Mouse (Mus musculus): Measurements from ENCODE around the gene Slc38a10.

Gene Slc38a10

DNA sequence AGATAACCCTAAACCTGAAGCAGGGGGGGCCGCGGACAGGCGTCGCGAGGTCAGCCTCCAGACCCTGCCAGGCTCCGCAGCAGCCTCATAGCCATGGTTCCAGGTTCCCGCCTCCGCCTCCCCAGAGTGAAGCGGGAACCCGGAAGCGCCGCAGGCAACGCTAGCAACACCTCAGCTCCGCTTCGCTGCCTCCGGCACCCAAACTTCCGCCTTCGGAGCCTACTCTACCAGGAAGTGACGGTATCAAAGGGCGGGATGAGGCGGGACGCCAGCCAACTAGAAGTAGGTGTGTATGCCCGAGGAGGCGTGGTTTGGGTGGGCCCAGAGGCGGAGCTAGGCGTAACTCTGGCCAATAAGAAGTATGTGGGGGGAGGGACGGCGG, at the start of gene Slc38a10:
Gene Slc38a10 (minus strand): TSS at position 234 of the 382 bp plus-strand sequence.
- peak; percentile 100 for DNase-seq

DNA sequence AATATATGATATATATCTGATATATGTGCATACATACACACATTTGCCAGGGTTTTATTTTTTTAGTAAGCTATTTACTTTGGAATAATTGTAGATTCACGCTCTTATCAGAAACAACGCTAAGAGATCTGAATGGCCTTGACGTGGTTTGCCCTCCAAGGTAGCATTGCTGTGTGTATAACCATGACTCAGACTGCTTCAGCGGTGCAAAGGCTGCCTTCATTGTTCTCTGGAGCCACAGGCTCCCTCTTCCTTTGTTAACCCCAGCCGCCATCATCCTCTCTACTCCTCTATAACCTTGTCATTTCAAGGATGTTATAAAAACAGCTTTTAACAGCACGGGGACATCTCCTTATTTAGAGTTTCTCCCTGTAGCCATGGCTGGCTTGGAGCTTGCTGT, 49.5 kb upstream of the Slc38a10 start:
- DNase-seq = no peak

DNA sequence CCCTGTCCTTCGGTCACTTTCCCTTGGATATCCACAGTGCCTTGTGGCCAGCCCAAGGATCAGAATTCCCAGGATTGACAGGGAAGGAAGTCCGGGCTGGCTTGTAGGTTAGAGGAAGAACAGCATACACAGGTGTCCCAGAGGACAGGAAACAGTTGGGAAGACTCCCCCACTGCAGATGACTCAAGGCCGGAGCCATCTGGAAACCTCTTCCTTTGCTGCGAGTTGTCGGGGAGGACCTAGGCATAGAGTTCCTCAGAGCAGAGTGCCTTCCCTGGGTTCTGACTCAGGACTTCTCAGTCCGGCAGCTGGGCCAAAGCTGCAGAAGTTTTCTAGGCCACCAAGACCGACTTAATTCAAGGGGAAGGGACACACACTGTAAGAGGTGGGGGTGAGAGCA, 48.6 kb upstream of the Slc38a10 start:
- DNase-seq = no peak

- DNase-seq = peak; percentile 48
These were observed 47.7 kb upstream of the Slc38a10 start for GRCm38 (mm10) chr11:120198831-120199230.

GRCm38 (mm10) chr11:120190526-120191412, 39.6 kb upstream of the Slc38a10 start:
- no peak for DNase-seq

GRCm38 (mm10) chr11:120189459-120190312, 38.5 kb upstream of the Slc38a10 start:
- DNase-seq = peak; percentile 99

DNA sequence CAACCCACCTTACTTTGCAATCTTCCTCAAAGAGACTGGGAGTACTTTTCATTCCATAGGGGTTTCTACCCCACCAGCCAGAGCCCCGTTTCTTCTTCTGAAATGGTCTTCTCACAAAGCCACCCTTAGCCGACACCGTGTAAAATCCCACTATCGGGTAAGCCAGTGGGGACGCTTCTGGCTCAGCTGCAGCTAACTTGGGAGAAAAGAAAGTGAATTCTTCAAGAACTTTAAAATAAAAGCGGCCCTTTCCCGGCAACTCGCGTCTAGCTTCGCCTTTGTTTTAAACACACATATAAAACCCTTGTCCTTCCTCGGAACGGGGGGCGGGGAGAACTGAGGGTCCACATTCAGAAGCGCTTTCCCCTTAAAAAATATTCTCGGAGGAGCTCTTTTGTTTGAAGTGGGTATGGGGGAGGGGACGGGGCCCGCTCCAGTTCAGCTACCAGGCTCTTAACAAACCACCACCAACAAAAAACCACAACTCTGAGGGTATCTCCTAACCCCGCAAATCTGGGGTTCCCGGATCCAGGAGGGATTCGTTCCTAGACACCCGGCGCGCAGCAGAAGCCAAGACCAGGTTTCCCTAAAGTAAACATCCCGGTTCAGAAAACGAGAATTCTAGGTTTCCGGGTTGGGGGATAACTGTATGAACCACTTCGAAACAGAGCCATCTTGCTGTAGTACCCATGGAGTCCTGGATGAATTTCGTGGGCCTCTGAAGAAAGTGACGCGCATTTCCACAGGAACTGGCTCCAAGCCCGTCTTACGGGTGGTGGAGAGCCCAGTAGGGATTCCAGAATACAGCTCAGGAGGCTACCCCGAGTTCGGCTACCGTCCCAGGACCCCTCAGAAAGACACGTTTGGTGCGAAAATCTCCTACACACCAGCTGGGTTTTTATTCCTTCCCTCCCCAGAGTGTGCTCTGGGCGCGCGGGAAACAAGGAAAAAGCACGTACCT, 37.6 kb upstream of the Slc38a10 start:
- peak; percentile 79 for DNase-seq

DNA sequence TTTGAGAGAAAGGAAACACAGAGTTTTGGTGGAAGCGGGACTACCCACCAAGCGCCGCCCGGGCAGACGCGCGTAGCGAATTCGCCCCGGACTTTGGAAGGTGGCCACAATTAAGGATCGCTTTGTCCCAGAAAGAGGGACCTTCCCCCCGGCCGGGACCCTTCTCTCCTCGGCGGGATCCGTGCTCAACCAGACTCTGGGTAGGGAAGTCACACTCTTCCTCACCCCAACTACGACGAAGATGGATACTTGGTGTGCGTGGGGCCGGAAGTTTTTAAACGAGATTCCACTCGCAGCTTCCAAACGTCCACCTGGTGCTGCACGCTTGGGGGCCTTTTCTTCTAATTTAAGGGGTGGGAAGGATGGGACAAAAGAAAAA, 36.9 kb upstream of the Slc38a10 start:
- peak; percentile 54 for DNase-seq

- DNase-seq = peak; percentile 79
These were observed 36.3 kb upstream of the Slc38a10 start for GRCm38 (mm10) chr11:120187236-120188101.

DNA sequence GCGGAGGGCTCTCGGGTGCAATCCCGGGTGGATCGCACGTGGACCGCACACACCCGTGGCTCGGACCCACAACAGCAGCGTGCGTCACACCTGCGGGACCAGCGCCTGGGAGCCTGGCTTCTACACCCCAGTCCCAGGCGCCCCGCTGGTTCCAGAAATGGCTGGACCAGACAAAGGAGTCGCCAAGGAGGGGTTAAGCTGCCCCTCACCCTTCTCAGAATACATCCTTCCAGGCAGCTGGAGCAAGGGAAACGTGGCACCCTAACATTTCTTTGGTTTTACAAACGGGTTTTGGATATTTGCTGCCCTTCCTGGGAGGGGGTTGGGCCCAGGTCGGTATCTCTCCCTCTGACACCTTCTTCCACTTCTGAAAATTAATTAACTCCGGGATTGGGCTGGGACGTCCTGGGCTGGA, 35.7 kb upstream of the Slc38a10 start:
- peak; percentile 83 for DNase-seq

DNA sequence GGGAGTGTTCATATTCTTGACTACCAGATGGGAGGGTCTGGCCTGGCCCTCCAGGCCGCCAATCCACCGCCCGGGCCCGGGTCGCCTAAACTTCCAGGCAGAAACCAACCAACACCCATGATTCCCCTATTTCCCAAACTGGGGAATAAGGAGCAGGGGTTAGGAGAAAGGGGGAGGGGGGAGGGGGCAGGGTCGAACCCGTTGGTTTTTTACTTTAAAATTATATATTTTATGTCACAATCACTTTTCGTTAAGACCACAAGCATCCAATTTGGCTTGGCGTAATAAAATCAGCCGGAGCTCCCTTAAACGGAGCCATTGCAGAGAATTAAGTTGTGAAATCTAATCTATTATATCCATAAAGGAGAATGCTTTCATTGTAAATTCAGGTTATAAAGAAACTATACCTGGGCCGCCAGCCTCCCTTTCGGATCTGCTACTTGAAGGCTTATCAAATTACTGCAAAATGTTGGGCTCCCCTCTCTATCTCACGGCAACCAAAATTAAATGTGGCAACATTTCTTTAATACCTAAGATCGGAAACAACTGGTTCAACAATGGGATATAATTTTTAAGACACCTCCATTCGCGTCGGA, 35.1 kb upstream of the Slc38a10 start:
- DNase-seq = peak; percentile 39

DNA sequence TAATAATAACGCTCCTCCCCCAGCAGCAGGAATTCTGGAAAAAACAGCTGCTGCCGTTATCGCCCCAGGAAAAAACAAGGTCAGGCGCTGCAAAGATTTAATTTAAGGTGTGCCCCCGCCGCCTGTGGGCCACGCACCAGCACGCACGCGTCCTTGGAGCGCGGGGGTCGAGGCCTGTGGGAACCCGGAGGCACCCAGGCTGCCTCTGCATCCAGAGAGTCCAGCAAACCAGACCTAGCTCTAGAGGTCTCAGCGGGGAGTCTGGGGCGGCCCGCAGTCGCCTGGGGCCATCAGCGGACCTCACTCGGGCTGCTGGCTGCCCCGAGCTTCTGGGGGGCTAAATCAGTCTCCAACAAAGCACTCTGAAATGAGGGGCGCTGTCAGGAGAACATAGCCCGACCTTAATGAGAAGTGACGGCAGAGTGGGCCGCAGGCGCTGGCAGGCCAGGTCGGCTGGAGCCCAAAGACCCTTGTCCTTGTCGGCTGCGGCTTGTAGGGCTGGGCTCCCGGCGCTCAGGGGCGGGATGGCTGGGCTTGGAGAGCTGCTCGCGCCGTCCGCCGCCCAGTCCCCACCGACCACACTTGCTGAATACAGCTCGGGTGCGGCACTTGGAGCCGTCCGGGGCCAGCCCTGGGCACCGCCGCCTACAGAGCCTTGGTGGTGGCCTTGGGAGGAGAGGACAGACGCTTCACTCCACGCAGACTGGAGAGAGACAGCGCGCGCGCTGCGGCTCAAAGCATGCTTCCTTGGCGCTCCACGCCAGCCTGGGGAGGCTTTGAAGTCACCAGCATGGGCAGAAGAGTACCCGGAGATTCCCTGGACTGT, 34.4 kb upstream of the Slc38a10 start:
- peak; percentile 80 for DNase-seq

DNA sequence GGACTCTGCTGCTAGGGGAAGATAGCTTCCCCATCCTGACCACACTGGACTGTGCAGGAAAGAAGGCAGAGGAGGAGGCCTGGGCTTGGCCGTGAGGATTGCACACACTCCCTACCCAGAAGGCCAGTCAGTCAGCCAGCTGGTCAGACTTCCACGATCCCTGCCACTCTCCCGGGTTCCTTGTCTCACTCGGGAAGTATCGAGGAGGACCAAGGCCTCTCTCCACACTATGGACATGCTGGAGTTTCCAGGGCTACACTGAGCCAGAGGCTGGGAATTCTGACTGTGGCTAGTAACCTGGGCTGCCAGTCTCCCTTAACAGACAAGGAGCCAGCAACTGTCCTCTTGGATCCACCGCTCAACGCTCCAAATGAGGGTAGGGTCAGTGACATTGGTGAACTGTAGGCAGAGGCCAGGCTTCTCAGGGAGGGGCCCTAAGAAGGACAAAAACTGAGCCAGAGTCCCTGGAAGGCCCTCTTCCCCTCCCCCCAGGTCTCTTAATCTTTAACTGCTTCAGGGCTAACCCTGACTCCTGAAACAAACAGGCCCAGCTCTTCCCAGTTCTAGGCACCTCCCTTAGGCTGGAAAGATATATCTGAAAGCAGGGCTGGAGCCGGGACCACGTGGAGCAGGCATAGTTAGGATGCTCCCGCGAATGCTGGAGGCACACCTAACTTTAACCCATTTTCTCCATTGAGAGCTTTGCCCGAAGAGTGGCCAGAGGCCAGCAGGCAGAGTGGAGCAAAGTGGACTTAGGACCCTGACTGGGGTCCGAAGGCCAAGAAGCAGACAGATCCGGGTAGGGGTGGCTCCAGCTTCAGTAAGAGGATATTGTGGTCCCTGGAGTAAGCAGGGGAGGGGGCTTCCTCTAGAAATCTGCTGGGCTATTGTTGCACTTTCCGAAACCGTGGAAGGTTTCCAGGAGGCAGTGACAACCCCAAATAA, 33.5 kb upstream of the Slc38a10 start:
- peak; percentile 82 for DNase-seq

- DNase-seq = peak; percentile 56
These were observed 32.6 kb upstream of the Slc38a10 start for GRCm38 (mm10) chr11:120183708-120184107.

DNA sequence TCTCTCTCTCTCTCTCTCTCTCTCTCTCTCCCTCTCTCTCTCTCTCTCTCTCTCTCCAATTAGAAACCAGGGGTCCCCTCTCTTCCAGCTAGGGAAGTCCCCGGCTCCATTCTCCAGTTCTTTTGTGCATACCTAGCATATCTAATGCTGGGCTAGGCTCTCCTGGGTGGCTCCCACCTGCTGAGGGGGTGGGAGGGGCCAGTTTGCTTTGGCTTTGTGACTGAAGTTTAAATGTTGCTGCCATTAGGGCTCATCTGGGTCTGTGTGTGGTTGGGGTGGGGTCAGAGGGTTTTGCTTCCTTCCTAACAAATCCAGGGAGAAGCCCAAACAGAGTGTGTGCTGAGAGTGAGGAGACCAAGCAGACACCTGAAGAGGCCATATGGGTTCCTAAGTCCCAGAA, 32.0 kb upstream of the Slc38a10 start:
- DNase-seq = no peak

DNA sequence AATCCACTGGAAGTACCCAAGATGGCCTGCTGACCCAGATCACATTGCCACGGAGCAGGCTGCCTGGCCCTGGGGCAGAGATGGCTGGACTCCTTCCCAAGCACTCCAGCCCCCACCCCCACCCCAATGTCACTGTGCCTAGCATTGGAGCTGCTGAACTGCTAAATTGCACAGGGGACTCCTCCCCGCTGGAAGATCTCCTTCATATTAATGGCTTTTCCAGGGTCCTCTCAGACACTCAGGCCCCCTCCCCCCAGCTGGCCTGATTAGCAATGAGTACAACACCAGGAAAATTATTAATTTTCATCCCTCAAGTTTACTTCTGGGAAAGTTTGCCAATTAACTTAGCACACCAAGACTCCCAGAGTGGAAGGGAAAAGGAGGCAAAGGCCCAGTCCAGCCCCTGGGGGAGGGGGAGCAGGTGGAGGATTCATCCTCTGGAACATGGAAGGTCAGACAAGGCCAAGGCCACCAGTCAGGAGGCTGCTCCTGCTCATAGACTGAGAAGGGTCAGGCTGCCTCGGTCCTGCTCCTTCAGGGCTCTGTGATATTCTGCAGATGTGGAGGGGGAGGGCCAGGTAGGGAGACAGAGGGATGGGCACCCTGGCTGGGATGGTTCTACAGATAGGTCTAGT, 31.4 kb upstream of the Slc38a10 start:
- DNase-seq = no peak

DNA sequence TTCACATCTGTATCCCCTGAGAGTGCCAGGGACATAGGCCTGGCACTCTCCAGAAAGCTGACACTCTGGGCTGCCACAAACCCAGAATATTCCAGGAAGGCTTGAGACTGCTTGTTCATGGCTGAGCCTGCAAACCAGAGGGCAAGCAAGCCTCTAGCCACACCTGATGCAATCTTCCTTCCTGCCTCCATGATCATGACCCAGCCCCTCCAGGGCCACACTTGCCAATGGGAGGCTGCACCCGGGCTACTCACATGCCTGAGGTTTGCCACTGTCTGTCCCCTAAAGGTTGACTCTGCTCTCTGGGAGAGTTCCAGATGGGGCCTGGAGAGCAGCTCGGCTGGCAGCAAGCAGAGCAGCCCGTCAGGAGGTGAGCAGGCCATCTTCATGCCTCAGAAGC, 30.2 kb upstream of the Slc38a10 start:
- no peak for DNase-seq

DNA sequence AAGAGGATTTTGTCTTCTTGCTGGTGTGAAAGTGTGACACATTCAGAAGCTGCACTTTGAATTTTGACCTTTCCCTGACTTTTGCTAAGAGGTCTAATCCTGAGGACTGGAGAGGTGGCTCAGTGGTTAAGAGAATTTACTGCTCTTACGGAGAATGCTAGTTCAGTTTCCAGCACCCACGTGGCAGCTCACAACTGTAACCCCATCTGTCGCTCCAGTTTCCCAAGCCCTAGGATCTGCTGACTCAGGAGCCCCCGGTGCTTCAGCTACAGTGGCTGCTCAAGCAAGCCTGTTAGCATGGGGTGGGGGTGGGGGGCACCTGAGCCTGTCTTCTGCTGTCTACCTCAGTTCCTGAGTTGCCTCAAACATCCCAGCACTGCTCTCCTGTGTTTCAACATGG, 28.2 kb upstream of the Slc38a10 start:
- no peak for DNase-seq

DNA sequence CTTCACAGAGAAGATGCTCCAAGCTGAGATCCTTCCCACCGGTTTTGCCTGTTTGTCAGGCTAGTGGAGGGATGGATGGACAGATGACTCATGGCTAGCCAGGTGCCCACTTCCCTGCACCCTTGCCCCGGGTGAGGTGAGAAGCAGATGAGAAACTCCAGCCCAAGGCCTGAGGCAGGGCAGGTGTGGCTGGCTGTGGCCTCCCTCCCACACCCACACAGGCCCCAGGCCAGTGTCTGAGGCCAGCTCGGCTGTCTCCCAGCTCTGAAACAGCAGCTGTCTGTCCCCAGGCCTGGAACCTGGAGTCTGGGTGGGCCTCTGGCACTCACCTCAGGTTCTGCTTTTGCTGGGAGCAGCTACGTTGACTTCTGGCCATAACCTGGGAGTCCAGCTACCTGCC, 24.8 kb upstream of the Slc38a10 start:
- DNase-seq = no peak

Data from embryo, embryonic 11 days (tissue).